Mouse (Mus musculus) ovary, postnatal 36 days (tissue): ENCODE results near the gene Faf1.

ENCODE experiments used
- DNase-seq: peaks from one replicate; pipeline ENCODE4 v3.0.0; 2022; ENCODE audit warnings: low spot score, mixed read lengths

Gene Faf1

DNA sequence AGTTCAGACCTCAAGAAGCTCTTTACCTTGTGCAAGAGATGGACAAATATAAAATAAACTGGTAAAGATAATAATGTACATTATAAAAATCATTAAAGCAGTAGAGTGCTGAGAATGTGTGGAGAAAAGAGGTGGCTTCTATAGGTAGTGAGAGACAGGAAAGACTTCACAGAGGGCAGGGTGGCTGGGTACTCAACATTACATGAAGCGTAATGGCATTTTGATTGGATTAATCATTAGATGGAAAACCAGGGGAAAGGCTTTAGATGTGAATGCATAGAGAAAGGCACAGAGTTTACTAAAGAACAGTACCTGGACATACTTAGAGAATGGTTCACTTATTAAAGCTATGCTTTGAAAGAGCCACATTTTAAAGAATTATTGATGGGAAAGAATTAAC lies 252.7 kb downstream of the Faf1 start:
- DNase-seq, result no peak

DNA sequence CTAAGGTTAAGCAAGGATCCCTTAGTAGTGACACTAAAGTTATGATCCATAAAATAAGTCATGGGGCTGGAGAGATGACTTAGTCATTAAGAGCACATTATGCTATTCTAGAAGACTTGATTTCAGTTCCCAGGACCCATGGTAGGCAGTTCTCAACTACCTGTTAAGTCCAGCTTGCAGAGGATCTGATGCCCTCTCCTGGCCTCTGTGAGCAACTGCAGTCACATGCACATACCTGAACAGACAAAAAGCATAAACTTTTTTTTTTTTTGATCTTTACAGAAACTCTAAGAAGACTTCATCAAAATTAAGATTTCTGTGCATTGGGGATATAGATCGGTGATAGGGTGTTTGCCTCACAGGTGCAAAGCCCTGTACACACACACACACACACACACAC lies 254.1 kb downstream of the Faf1 start:
- DNase-seq, result no peak

DNA sequence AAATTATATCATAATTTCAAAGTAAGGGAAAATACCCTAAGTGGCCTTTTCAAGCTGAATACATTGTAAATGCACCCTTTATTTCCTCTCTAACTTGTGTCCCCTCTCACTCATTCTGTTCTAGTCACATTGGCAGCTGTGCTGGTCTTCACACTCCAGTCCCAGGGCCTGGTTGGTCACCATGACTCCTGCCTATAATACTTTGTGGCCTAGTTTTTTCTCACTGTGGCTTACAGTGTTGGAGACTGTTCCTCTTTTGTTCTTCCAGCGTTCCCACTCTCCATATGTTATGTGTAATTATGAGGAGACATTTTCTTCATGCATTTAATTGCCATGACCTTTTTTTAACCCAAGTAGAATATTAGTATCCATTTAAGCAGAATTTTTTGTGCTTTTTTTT lies 254.5 kb downstream of the Faf1 start:
- no peak for DNase-seq

GRCm38 (mm10) chr4:109936557-109936956 lies 260.2 kb downstream of the Faf1 start:
- no peak for DNase-seq

- DNase-seq, result no peak
Observed at GRCm38 (mm10) chr4:109939291-109939690, 262.9 kb downstream of the Faf1 start.

DNA sequence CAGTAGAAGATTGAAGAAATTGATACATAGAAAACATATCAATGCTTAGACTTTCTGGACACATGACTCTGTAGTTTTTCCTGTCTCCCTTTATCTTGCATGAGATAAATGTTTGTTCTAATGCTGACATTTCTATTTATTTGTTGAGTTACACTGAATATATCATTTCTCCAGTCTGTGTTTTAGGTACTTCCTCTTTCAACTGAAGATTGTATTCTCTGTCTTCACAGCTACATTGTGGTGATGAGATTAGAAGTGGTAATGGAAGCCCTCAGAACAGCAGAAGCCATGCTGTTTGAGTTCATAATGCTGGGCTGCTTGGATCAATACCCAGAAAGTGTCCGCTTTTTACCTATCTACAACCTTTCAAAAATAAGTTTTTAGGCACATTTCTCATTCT lies 269.2 kb downstream of the Faf1 start:
- no peak for DNase-seq

DNA sequence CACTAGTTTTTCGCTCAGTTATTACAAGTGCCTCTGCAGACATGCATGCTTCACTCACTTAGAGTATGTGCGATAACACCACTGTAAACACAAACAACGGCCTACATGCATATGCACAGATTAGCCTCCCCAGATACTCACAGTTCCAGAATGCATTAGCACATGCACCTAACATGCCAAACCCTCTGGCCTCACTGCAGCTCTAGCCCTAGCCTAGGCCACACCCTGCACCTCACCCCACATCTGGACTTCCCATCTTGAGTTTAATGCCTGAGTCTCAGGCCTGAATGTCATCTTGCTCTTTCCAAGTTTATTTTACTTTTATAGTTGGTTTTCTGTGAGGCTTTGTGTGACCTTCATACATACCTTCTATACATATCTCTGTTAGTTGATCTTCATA lies 272.9 kb downstream of the Faf1 start:
- DNase-seq, result no peak

DNA sequence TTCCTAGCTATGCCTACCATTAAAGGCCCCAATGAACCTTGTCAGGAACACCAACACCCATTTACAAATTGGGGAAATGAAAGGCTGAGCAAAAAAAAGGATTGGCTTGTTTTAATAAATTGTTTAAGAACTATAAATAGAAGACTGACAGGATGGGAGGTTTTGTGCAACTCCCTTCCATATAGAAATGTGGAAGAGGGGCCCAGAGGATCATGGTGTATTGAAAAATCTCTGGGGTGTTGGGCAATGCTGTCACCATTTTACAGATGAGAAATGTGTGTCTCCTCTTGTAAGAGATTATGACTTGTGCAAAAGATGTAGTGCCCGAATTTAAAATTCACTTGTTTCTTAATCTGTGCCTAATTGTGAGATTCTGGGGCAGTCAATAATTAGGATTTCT lies 277.1 kb downstream of the Faf1 start:
- no peak for DNase-seq

DNA sequence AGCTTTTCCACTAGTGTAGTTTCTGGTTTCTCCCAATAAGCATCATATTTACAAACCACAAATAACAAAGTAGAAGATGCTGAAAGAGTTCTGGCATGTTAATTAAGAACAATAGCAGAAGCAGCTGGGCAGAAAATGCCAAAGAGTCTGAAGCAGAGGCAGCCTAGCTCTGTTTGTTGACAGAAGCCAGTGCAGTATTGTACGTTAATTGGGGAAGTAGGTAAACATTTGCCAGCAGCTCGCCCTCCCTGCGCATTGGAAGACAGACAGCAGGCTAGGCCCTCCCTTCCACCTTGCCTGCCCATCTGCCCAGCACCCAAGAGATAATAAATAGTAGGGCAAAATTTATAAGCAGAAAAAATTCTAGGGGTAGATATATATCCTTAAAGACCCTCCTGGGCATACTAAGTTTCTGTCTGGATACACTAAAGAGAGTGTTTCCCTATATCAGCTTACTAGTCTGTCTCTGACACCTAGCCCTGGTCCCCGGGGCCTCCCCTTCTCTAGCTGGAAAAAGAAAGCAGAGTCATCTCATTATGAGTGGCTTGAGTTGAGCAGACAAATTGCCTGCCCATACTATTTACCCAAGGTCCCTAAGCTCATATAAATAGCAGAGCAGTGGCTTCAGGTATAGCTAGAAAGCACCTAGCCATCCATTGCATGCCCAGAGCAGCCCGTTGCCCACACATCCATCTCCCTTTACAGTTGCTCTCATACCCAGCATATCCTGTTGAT lies 284.0 kb downstream of the Faf1 start:
- no peak for DNase-seq

GRCm38 (mm10) chr4:109963570-109964279 lies 287.3 kb downstream of the Faf1 start:
- no peak for DNase-seq

- no peak for DNase-seq
Observed at GRCm38 (mm10) chr4:109969561-109969960, 293.2 kb downstream of the Faf1 start.

DNA sequence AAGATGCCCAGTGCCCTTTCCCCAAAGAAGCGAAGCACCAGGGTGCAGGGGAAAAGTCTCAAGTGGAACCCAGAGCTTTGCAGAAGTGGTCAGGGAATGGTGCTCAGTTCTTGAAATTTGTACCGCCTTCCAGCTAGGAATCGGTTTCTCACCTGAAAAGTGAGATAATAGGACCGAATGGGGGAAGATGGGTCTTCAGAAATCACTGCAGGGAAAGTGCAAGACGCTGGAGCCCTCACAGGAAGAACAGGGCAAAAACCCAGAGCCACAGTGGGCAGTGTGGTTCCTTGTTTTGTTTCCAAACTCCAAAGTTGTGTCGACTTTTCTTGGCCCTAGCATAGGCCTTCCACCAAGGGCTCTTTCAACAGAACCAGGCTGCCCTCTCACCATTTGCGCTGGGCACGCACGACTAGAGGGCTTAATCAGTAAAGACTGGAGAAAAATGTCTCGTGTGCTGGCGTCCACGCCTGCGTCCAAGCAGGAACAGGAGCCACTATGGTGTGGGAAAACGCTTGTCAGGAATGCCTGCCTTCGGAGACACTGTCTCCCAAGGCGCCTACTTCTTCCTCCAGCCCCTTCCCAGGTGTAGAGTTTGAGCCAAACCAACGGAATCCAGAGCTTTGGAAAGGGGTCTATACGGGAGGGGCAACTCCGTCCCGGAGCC lies 297.7 kb downstream of the Faf1 start:
- no peak for DNase-seq

GRCm38 (mm10) chr4:109974655-109975380 lies 298.4 kb downstream of the Faf1 start:
- DNase-seq, result no peak

DNA sequence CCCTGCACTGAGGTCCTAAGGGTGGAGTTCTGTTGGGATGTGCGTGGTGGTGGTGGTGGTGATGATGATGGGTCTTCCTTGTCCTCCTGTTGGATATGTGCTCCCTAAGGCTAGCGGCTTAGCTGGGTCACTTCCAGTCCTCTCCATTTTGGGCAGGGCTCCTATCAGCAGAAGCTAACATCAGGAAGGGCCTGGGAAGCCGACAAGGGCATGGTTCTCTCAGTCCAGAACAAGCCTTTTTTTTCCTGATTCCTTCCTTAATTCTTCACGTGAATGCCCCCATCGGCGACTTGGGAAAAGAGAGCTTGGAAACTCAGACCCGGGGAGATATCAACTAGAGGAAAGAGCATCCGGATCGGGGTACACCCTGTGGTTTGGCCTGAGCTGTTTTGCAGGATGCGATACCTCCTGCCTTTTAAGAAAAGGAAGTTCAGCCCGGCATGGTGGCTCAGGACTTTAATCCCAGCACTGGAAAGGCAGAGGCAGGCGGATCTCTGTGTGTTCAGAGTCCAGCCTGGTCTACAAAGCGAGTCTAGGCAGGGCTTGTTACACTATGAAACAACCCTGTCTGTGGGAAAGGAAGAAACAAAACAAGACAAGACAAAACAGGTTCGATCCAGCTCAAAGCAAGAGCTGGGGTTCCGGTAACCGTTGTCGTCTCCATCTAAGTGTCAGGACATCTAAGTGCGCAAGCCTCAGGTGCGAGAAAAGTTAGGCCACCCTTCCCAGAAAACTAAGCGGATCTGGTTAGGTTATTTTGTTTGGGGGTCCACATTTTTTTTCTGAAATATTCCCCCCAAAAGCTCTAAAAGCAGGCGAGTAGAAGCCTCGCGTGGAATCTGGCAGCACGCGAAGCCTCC lies 299.2 kb downstream of the Faf1 start:
- DNase-seq, result no peak

- DNase-seq, result no peak
Observed at GRCm38 (mm10) chr4:109976273-109977147, 300.1 kb downstream of the Faf1 start.

DNA sequence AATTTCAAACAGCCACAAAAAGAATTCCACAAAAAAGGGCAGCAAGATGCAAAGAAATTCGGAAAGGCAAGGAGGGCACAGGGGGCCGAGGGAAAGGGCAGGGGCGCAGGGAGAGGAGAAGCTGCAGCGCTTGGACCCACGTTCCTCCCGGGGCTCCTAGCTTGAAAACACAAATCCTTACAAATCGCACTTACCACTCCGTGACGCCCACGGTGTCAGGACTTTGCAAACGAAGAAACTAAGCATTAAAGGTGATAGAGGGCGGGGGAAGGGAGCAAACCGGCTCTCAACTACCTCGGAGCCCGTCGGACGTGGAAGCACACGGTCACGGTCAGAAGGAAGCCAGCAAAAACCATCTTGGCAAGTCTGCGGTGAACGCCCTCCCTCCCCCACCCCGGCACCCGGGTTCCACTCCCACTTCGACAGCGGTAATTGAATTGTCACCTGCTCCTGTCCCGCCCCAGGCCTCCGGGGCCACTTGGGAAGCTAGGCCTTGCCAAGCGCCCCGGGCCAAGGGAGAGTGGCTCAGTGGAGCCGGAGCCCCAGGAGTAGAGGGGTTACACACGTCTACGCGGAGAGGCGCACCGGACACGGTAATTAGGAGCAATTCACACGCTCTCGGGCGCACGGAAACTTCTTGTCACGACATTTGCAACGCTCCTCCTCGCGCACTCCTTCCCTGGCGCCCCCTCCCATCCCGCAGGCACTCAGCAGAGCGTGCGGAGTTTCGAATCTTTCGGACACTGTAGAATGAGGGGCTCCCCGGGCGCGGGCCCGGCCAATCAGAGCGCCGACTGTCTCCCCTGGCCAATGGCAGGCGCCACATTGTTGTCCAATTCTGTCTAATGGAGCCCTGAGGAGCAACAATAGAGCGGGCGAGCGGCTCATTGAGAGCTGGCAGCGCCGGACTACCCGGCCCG lies 301.0 kb downstream of the Faf1 start, which contains the start of gene Dmrta2:
Gene Dmrta2, plus strand, starts transcription at position 906 of the 920 bp plus-strand sequence.
- no peak for DNase-seq

GRCm38 (mm10) chr4:109978068-109978857 lies 301.9 kb downstream of the Faf1 start:
- DNase-seq, result no peak

- no peak for DNase-seq
Observed at GRCm38 (mm10) chr4:109978858-109979340, 302.5 kb downstream of the Faf1 start.
